Mouse (Mus musculus) hindbrain, embryonic 10.5 days (tissue): Measurements from ENCODE around the gene Fbxl5. TPM values are rescaled to one million over a fixed set of nuclear protein-coding genes. Genes with fewer than 3 reads are reported as not detected.

Source experiments
- DNase-seq: peaks from one replicate; pipeline ENCODE4 v3.0.0-alpha.2; 2017; ENCODE audit warnings: low spot score
- H3K27ac ChIP-seq: fragments of 300-500 bp; sonication (generic); 2 replicates; pipeline ENCODE4 v1.5.1; 2016; ENCODE audit warnings: mild to moderate bottlenecking, moderate library complexity
- H3K27me3 ChIP-seq: fragments of 300-500 bp; sonication (generic); 2 replicates; pipeline ENCODE4 v1.6.1; 2016; ENCODE audit warnings: mild to moderate bottlenecking; ENCODE audit not compliant: poor library complexity, insufficient read depth, severe bottlenecking
- H3K36me3 ChIP-seq: fragments of 300-500 bp; sonication (generic); 2 replicates; pipeline ENCODE4 v1.6.1; 2016; ENCODE audit warnings: mild to moderate bottlenecking, moderate library complexity
- H3K4me1 ChIP-seq: fragments of 300-500 bp; sonication (generic); replicated peaks from 2 replicates; pipeline ENCODE4 v1.6.1; 2016; ENCODE audit warnings: mild to moderate bottlenecking
- H3K4me3 ChIP-seq: fragments of 300-500 bp; sonication (generic); 2 replicates; pipeline ENCODE4 v1.5.1; 2016; ENCODE audit warnings: mild to moderate bottlenecking, moderate library complexity
- H3K9me3 ChIP-seq: fragments of 300-500 bp; sonication (generic); 2 replicates; pipeline ENCODE4 v1.6.1; 2016; ENCODE audit warnings: mild to moderate bottlenecking, moderate library complexity
- WGBS: fragments of 180-500 bp; shearing (Covaris S2); methylation state at CpG from one replicate; pipeline ENCODE4 v1.1.7; 2016; 5-methylcytosine and 5-hydroxymethylcytosine counted together
- polyA plus RNA-seq: library from polyadenylated mRNA; unstranded; fragments of >200 nt; fragmentation: Nextera tagmentation; extraction: Ambion mirVana; gene quantifications from 2 replicates; pipeline ENCODE4 v1.2.1, GENCODE M21; 2016

The Fbxl5 gene
- polyA plus RNA-seq, 1 experiment from 2014 or later: 47.5 TPM

- no peak for DNase-seq
- 0 out of 2 replicates have a peak, but pooled peaks cover 4% of the 10 kb centered on the region for H3K4me1 ChIP-seq
- H3K4me3 ChIP-seq: no peak overlapping the region
- WGBS: 90% methylated on average over 3 of the region's 3 CpGs
- no peak overlapping the region for H3K27ac ChIP-seq
- H3K27me3 ChIP-seq: no peaks in the 10 kb centered on the region
- peaks cover 46% of the 10 kb centered on the region for H3K36me3 ChIP-seq
- H3K9me3 ChIP-seq: no peaks in the 10 kb centered on the region
Measured at GRCm38 (mm10) chr5:43749092-43749491, 72.3 kb downstream of the Fbxl5 start.

GRCm38 (mm10) chr5:43748039-43748438 lies 73.4 kb downstream of the Fbxl5 start:
- Histone ChIP-seq H3K36me3 (peaks cover 45% of the 10 kb centered on the region), H3K4me1 (0 out of 2 replicates have a peak, but pooled peaks cover 4% of the 10 kb centered on the region), H3K9me3 (no peaks in the 10 kb centered on the region), H3K27me3 (no peaks in the 10 kb centered on the region), H3K27ac (no peak overlapping the region), H3K4me3 (no peak overlapping the region)
- WGBS: 91% methylated on average over 4 of the region's 4 CpGs
- DNase-seq: no peak

- no peaks in the 10 kb centered on the region for H3K27me3 ChIP-seq
- H3K4me1 ChIP-seq: 0 out of 2 replicates have a peak, but pooled peaks cover 4% of the 10 kb centered on the region
- peaks cover 63% of the 10 kb centered on the region for H3K36me3 ChIP-seq
- H3K4me3 ChIP-seq: no peak overlapping the region
- DNase-seq: peak; percentile 28
- WGBS: 36% methylated on average over 5 of the region's 5 CpGs
- no peaks in the 10 kb centered on the region for H3K9me3 ChIP-seq
- H3K27ac ChIP-seq: no peak overlapping the region
Measured at GRCm38 (mm10) chr5:43745156-43745555, 76.3 kb downstream of the Fbxl5 start.

GRCm38 (mm10) chr5:43744187-43744586 lies 77.3 kb downstream of the Fbxl5 start:
- WGBS: 97% methylated on average over 1 of the region's 1 CpGs
- H3K27me3 ChIP-seq: no peaks in the 10 kb centered on the region
- no peak overlapping the region for H3K27ac ChIP-seq
- no peaks in the 10 kb centered on the region for H3K9me3 ChIP-seq
- peaks cover 63% of the 10 kb centered on the region for H3K36me3 ChIP-seq
- H3K4me3 ChIP-seq: no peak overlapping the region
- H3K4me1 ChIP-seq: 0 out of 2 replicates have a peak, but pooled peaks cover 4% of the 10 kb centered on the region
- DNase-seq: no peak

GRCm38 (mm10) chr5:43732381-43732780 lies 89.1 kb downstream of the Fbxl5 start:
- H3K9me3 ChIP-seq: no peaks in the 10 kb centered on the region
- no peaks in the 10 kb centered on the region for H3K4me1 ChIP-seq
- no peak for DNase-seq
- no peak overlapping the region for H3K4me3 ChIP-seq
- no peaks in the 10 kb centered on the region for H3K27me3 ChIP-seq
- WGBS: 86% methylated on average over 8 of the region's 8 CpGs
- H3K36me3 ChIP-seq: peaks cover 59% of the 10 kb centered on the region
- H3K27ac ChIP-seq: no peak overlapping the region

- Histone ChIP-seq H3K9me3 (no peaks in the 10 kb centered on the region), H3K27me3 (no peaks in the 10 kb centered on the region), H3K4me3 (no peak overlapping the region), H3K4me1 (no peaks in the 10 kb centered on the region), H3K27ac (no peak overlapping the region), H3K36me3 (peaks cover 67% of the 10 kb centered on the region)
- no peak for DNase-seq
- 87% methylated on average over 11 of the region's 11 CpGs for WGBS
Measured at GRCm38 (mm10) chr5:43728375-43729165, 92.9 kb downstream of the Fbxl5 start.

- Histone ChIP-seq H3K27me3 (no peaks in the 10 kb centered on the region), H3K4me1 (no peaks in the 10 kb centered on the region), H3K27ac (no peak overlapping the region), H3K9me3 (no peaks in the 10 kb centered on the region), H3K36me3 (peaks cover 71% of the 10 kb centered on the region), H3K4me3 (no peak overlapping the region)
- WGBS: 86% methylated on average over 7 of the region's 7 CpGs
- no peak for DNase-seq
Measured at GRCm38 (mm10) chr5:43723830-43724229, 97.6 kb downstream of the Fbxl5 start.

- no peaks in the 10 kb centered on the region for H3K9me3 ChIP-seq
- H3K36me3 ChIP-seq: peaks cover 72% of the 10 kb centered on the region
- no peaks in the 10 kb centered on the region for H3K4me1 ChIP-seq
- DNase-seq: no peak
- WGBS: 92% methylated on average over 6 of the region's 6 CpGs
- H3K27me3 ChIP-seq: no peaks in the 10 kb centered on the region
- no peak overlapping the region for H3K27ac ChIP-seq
- no peak overlapping the region for H3K4me3 ChIP-seq
Measured at GRCm38 (mm10) chr5:43722452-43722783, 99.0 kb downstream of the Fbxl5 start.

GRCm38 (mm10) chr5:43721538-43722451 lies 99.6 kb downstream of the Fbxl5 start:
- DNase-seq: no peak
- Histone ChIP-seq H3K27ac (no peak overlapping the region), H3K27me3 (no peaks in the 10 kb centered on the region), H3K9me3 (no peaks in the 10 kb centered on the region), H3K4me1 (no peaks in the 10 kb centered on the region), H3K36me3 (peaks cover 73% of the 10 kb centered on the region), H3K4me3 (no peak overlapping the region)
- WGBS: 75% methylated on average over 5 of the region's 5 CpGs

GRCm38 (mm10) chr5:43699240-43699639 lies 122.2 kb downstream of the Fbxl5 start:
- no peaks in the 10 kb centered on the region for H3K27me3 ChIP-seq
- H3K4me3 ChIP-seq: no peak overlapping the region
- H3K27ac ChIP-seq: no peak overlapping the region
- peaks cover 83% of the 10 kb centered on the region for H3K36me3 ChIP-seq
- DNase-seq: no peak
- no peaks in the 10 kb centered on the region for H3K4me1 ChIP-seq
- no peaks in the 10 kb centered on the region for H3K9me3 ChIP-seq

- no peaks in the 10 kb centered on the region for H3K9me3 ChIP-seq
- no peak overlapping the region for H3K27ac ChIP-seq
- no peaks in the 10 kb centered on the region for H3K27me3 ChIP-seq
- H3K36me3 ChIP-seq: peaks cover 70% of the 10 kb centered on the region
- H3K4me3 ChIP-seq: no peak overlapping the region
- WGBS: 96% methylated on average over 3 of the region's 3 CpGs
- no peaks in the 10 kb centered on the region for H3K4me1 ChIP-seq
- DNase-seq: no peak
Measured at GRCm38 (mm10) chr5:43697133-43697532, 124.3 kb downstream of the Fbxl5 start.
